Mouse (Mus musculus): ENCODE results near the gene G430095P16Rik. TPM values are rescaled to one million over a fixed set of nuclear protein-coding genes. Genes with fewer than 3 reads are reported as not detected.

The G430095P16Rik gene
- polyA plus RNA-seq, 1 experiment from 2014 or later: 1.0 TPM

- WGBS: 39% methylated on average over 5 of the region's 5 CpGs
- Histone ChIP-seq H3K4me2 (replicated peaks; ENCODE audit: low read depth) (no peak overlapping the region), H3K4me1 (replicated peaks; ENCODE audit: control insufficient read depth, insufficient read depth, low read length) (0 out of 2 replicates have a peak, but pooled peaks cover 8% of the 10 kb centered on the region), H3K27me3 (replicated peaks; ENCODE audit: control insufficient read depth, insufficient read depth, low read length) (peaks cover 45% of the 10 kb centered on the region), H3K9ac (ENCODE audit: low read depth, low read length) (no peak overlapping the region), H3K36me3 (ENCODE audit: control insufficient read depth, insufficient read depth) (no peaks in the 10 kb centered on the region; the same call in 1 of the 2 replicates), H3K9me3 (ENCODE audit: control insufficient read depth) (no peaks in the 10 kb centered on the region), H3K27ac (ENCODE audit: low read depth, low read length) (no peak overlapping the region), H3K4me3 (ENCODE audit: low read depth, low read length) (no peak overlapping the region)
- TF ChIP-seq CTCF (IDR thresholded peaks at IDR 0.05; ENCODE audit: low read depth): no peak
- ATAC-seq: no peak
Observed at GRCm38 (mm10) chr8:84771000-84771687, 48.3 kb downstream of the G430095P16Rik start.

- Histone ChIP-seq H3K4me3 (ENCODE audit: low read depth, low read length) (no peak overlapping the region), H3K4me2 (replicated peaks; ENCODE audit: low read depth) (no peak overlapping the region; the same call in 1 of the 2 replicates), H3K4me1 (replicated peaks; ENCODE audit: control insufficient read depth, insufficient read depth, low read length) (0 out of 2 replicates have a peak, but pooled peaks cover 8% of the 10 kb centered on the region), H3K27ac (ENCODE audit: low read depth, low read length) (no peak overlapping the region), H3K9ac (ENCODE audit: low read depth, low read length) (no peak overlapping the region), H3K27me3 (replicated peaks; ENCODE audit: control insufficient read depth, insufficient read depth, low read length) (peaks cover 51% of the 10 kb centered on the region), H3K36me3 (ENCODE audit: control insufficient read depth, insufficient read depth) (no peaks in the 10 kb centered on the region; the same call in 1 of the 2 replicates), H3K9me3 (ENCODE audit: control insufficient read depth) (no peaks in the 10 kb centered on the region)
- WGBS: 22% methylated on average over 33 of the region's 34 CpGs
- ATAC-seq: no peak
- TF ChIP-seq CTCF (IDR thresholded peaks at IDR 0.05; ENCODE audit: low read depth): no peak
Observed at GRCm38 (mm10) chr8:84771941-84772378, 49.2 kb downstream of the G430095P16Rik start.

- Histone ChIP-seq H3K4me2 (replicated peaks; ENCODE audit: low read depth) (no peak overlapping the region), H3K27me3 (replicated peaks; ENCODE audit: control insufficient read depth, insufficient read depth, low read length) (peaks cover 55% of the 10 kb centered on the region), H3K9ac (ENCODE audit: low read depth, low read length) (no peak overlapping the region), H3K4me3 (ENCODE audit: low read depth, low read length) (no peak overlapping the region), H3K27ac (ENCODE audit: low read depth, low read length) (no peak overlapping the region), H3K36me3 (ENCODE audit: control insufficient read depth, insufficient read depth) (no peaks in the 10 kb centered on the region; the same call in 1 of the 2 replicates), H3K9me3 (ENCODE audit: control insufficient read depth) (no peaks in the 10 kb centered on the region), H3K4me1 (replicated peaks; ENCODE audit: control insufficient read depth, insufficient read depth, low read length) (0 out of 2 replicates have a peak, but pooled peaks cover 8% of the 10 kb centered on the region)
- no peak for ATAC-seq
- 16% methylated on average over 3 of the region's 3 CpGs for WGBS
- TF ChIP-seq CTCF (IDR thresholded peaks at IDR 0.05; ENCODE audit: low read depth): no peak
Observed at GRCm38 (mm10) chr8:84772628-84773027, 49.8 kb downstream of the G430095P16Rik start.

- Histone ChIP-seq H3K9ac (ENCODE audit: low read depth, low read length) (no peak overlapping the region), H3K36me3 (ENCODE audit: control insufficient read depth, insufficient read depth) (no peaks in the 10 kb centered on the region; the same call in 1 of the 2 replicates), H3K4me1 (replicated peaks; ENCODE audit: control insufficient read depth, insufficient read depth, low read length) (0 out of 2 replicates have a peak, but pooled peaks cover 8% of the 10 kb centered on the region), H3K9me3 (ENCODE audit: control insufficient read depth) (no peaks in the 10 kb centered on the region), H3K27me3 (replicated peaks; ENCODE audit: control insufficient read depth, insufficient read depth, low read length) (peaks cover 62% of the 10 kb centered on the region), H3K27ac (ENCODE audit: low read depth, low read length) (no peak overlapping the region), H3K4me3 (ENCODE audit: low read depth, low read length) (peak overlapping the region; percentile 17), H3K4me2 (replicated peaks; ENCODE audit: low read depth) (peak overlapping the region; percentile 43)
- no peak for ATAC-seq
- TF ChIP-seq CTCF (IDR thresholded peaks at IDR 0.05; ENCODE audit: low read depth): no peak
- WGBS: 9% methylated on average over 9 of the region's 9 CpGs
Observed at GRCm38 (mm10) chr8:84773304-84773703, 50.5 kb downstream of the G430095P16Rik start.

GRCm38 (mm10) chr8:84773833-84774232 is 51.0 kb downstream of the G430095P16Rik start:
- H3K36me3 ChIP-seq (ENCODE audit: control insufficient read depth, insufficient read depth): no peaks in the 10 kb centered on the region
- H3K4me3 ChIP-seq (ENCODE audit: low read depth, low read length): peak overlapping the region; percentile 17
- peaks cover 67% of the 10 kb centered on the region for H3K27me3 ChIP-seq (replicated peaks; ENCODE audit: control insufficient read depth, insufficient read depth, low read length)
- TF ChIP-seq CTCF (IDR thresholded peaks at IDR 0.05; ENCODE audit: low read depth): no peak
- no peaks in the 10 kb centered on the region for H3K9me3 ChIP-seq (ENCODE audit: control insufficient read depth)
- WGBS: 3% methylated on average over 18 of the region's 19 CpGs
- H3K4me1 ChIP-seq (replicated peaks; ENCODE audit: control insufficient read depth, insufficient read depth, low read length): 0 out of 2 replicates have a peak, but pooled peaks cover 8% of the 10 kb centered on the region
- H3K9ac ChIP-seq (ENCODE audit: low read depth, low read length): no peak overlapping the region
- peak; percentile 54 for ATAC-seq
- H3K4me2 ChIP-seq (replicated peaks; ENCODE audit: low read depth): peak overlapping the region; percentile 43
- no peak overlapping the region for H3K27ac ChIP-seq (ENCODE audit: low read depth, low read length)

GRCm38 (mm10) chr8:84774473-84774911 is 51.7 kb downstream of the G430095P16Rik start:
- H3K36me3 ChIP-seq (ENCODE audit: control insufficient read depth, insufficient read depth): no peaks in the 10 kb centered on the region
- H3K9ac ChIP-seq (ENCODE audit: low read depth, low read length): no peak overlapping the region
- peak overlapping the region; percentile 45 for H3K4me2 ChIP-seq (replicated peaks; ENCODE audit: low read depth)
- no peak for ATAC-seq
- 0 out of 2 replicates have a peak, but pooled peaks cover 8% of the 10 kb centered on the region for H3K4me1 ChIP-seq (replicated peaks; ENCODE audit: control insufficient read depth, insufficient read depth, low read length)
- WGBS: 7% methylated on average over 10 of the region's 10 CpGs
- no peak overlapping the region for H3K4me3 ChIP-seq (ENCODE audit: low read depth, low read length)
- H3K27ac ChIP-seq (ENCODE audit: low read depth, low read length): no peak overlapping the region
- H3K27me3 ChIP-seq (replicated peaks; ENCODE audit: control insufficient read depth, insufficient read depth, low read length): peaks cover 71% of the 10 kb centered on the region
- TF ChIP-seq CTCF (IDR thresholded peaks at IDR 0.05; ENCODE audit: low read depth): no peak
- no peaks in the 10 kb centered on the region for H3K9me3 ChIP-seq (ENCODE audit: control insufficient read depth)

All from intestine, postnatal 0 days (tissue).